Mouse (Mus musculus) heart, embryonic 11.5 days (tissue): ENCODE measurements around the gene Ly6g6d. TPM values are rescaled to one million over a fixed set of nuclear protein-coding genes. Genes with fewer than 3 reads are reported as not detected.

Experiments used
- ATAC-seq: fragments of 200-750 bp; cut with Nextera tagmentation; replicated peaks from 2 replicates; pipeline ENCODE4 v1.8.0; 2017; ENCODE audit warnings: moderate library complexity; ENCODE audit not compliant: insufficient number of reproducible peaks, low FRiP score, low TSS enrichment
- H3K27ac ChIP-seq: fragments of 300-500 bp; sonication (generic); 2 replicates; pipeline ENCODE4 v1.5.1; 2014; ENCODE audit warnings: mild to moderate bottlenecking, low read depth, low read length
- H3K27me3 ChIP-seq: fragments of 300-500 bp; sonication (generic); 2 replicates; pipeline ENCODE4 v1.6.1; 2014; ENCODE audit warnings: mild to moderate bottlenecking, low read length, mixed read lengths; ENCODE audit not compliant: control insufficient read depth, insufficient read depth
- H3K36me3 ChIP-seq: fragments of 300-500 bp; sonication (generic); 2 replicates; pipeline ENCODE4 v1.6.1; 2014; ENCODE audit warnings: mild to moderate bottlenecking, low read length, moderate library complexity, mixed read lengths; ENCODE audit not compliant: control insufficient read depth, insufficient read depth
- H3K4me1 ChIP-seq: fragments of 300-500 bp; sonication (generic); 2 replicates; pipeline ENCODE4 v1.6.1; 2014; ENCODE audit warnings: low read length; ENCODE audit not compliant: control insufficient read depth, insufficient read depth
- H3K4me2 ChIP-seq: fragments of 300-500 bp; sonication (generic); 2 replicates; pipeline ENCODE4 v1.6.1; 2014; ENCODE audit warnings: mild to moderate bottlenecking, moderate library complexity
- H3K4me3 ChIP-seq: fragments of 300-500 bp; sonication (generic); 2 replicates; pipeline ENCODE4 v1.5.1; 2014; ENCODE audit warnings: low read depth, low read length
- H3K9ac ChIP-seq: fragments of 300-500 bp; sonication (generic); 2 replicates; pipeline ENCODE4 v1.6.1; 2014; ENCODE audit warnings: mild to moderate bottlenecking, low read depth, low read length, moderate library complexity
- H3K9me3 ChIP-seq: fragments of 300-500 bp; sonication (generic); replicated peaks from 2 replicates; pipeline ENCODE4 v1.6.1; 2016; ENCODE audit warnings: low read length; ENCODE audit not compliant: control insufficient read depth
- WGBS: fragments of 180-500 bp; shearing (Covaris S2); extraction: QIAGEN DNeasy Blood & Tissue Kit; methylation state at CpG from one replicate; pipeline ENCODE4 v1.1.7; 2014; ENCODE audit not compliant: insufficient replicate concordance; 5-methylcytosine and 5-hydroxymethylcytosine counted together
- polyA plus RNA-seq: library from polyadenylated mRNA; unstranded; fragments of >200 nt; fragmentation: Nextera tagmentation; extraction: Ambion mirVana; gene quantifications from 2 replicates; pipeline ENCODE4 v1.2.1, GENCODE M21; 2014

Ly6g6d gene
- polyA plus RNA-seq, 1 experiment from 2014 or later: 2.0 TPM

DNA sequence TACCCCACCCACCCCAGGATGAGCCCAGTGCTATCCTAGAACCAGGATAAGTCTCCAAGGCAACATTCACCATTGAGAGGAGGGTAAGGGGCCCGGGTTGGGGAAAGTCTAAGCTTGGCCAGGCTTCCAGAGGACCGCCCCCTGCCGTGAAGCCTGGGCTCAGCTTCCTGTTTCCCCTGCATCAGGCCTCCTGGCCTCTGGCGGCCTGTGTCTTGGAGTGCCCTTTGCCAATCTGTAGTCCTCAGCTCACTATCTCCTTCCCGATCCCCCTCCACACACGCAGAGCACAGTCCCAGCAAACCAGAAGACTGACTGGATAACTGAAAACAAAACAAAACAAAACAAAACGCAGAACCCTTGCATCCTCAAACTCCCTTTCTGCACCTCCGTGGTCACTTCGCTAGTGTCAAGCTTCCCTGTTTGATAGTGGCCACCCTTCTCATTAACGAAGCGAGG is 28.3 kb downstream of the Ly6g6d start, which contains the start of gene Clic1:
TSS of gene Clic1 (plus strand) at position 406 of the 456 bp plus-strand sequence.
- peak; percentile 12; the same call in 1 of the 2 replicates for ATAC-seq
- Histone ChIP-seq H3K27me3 (no peaks in the 10 kb centered on the region), H3K9ac (peak within 1 kb of the TSS; percentile 95), H3K9me3 (no peaks in the 10 kb centered on the region), H3K27ac (peak within 1 kb of the TSS; percentile 99), H3K4me3 (peak within 1 kb of the TSS; percentile 92), H3K4me2 (peak within 1 kb of the TSS; percentile 85), H3K4me1 (peaks cover 41% of the 10 kb centered on the region), H3K36me3 (peaks cover 18% of the 10 kb centered on the region)
- 1% methylated on average over 11 of the region's 11 CpGs for WGBS

DNA sequence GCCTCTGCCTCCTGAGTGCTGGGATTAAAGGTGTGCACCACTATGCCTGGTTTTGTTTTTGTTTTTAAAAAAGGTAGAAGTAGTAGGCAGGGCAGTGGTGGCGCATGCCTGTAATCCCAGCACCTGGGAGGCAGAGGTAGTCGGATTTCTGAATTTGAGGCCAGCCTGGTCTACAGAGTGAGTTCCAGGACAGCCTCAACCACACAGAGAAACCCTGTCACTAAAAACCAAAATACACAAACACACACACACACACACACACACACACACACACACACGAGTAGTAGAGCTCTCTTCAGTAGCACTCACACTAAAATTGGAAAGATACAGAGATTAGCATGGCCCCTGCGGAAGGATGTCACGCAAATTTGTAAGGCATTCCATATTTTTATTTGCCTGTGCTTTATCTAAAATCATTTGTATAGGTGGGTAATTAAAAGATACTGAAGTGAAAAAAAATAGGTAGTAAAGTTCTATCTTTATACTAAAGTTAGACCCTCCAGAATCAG is 28.9 kb downstream of the Ly6g6d start:
- Histone ChIP-seq H3K27me3 (no peaks in the 10 kb centered on the region), H3K36me3 (peaks cover 13% of the 10 kb centered on the region), H3K4me1 (peaks cover 46% of the 10 kb centered on the region), H3K9ac (no peak overlapping the region; the same call in 1 of the 2 replicates), H3K27ac (peak overlapping the region; percentile 99), H3K9me3 (no peaks in the 10 kb centered on the region), H3K4me3 (peak overlapping the region; percentile 92; the same call in 1 of the 2 replicates), H3K4me2 (peak overlapping the region; percentile 85)
- WGBS: 67% methylated on average over 5 of the region's 5 CpGs
- ATAC-seq: no peak

DNA sequence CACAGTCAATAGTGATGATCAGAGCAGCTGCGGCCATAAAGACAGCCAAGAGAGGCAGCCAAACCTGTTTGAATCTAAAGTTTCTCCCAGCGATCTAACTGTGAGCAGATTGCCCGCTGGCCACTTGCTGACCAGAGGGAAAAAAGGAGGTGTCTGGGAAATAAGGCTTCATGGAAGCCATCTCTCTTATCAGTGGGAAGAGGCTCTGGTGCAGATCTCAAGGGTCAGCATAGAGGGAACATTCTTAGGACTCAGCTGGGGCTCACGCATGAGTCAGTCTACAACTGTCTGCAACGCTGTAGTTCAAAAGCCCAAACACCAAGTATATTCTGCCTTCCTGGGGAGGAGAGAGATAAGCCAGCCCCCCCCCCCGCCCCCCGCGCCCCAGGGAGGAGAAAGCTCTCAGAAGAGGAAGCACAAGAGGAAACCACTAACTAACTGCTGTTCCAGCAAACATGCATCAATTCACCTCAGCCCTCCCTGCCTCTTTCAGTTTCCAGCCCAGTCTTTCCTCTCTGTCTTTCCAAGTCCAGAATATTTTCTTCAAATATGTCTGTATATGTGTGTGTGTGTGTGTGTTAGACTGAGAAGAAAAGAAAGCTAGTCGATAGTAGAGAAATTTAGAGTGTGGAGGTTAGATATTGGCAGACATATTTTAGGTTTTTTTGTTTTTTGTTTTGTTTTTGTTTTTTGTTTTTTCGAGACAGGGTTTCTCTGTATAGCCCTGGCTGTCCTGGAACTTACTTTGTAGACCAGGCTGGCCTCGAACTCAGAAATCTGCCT is 29.5 kb downstream of the Ly6g6d start:
- H3K4me1 ChIP-seq: peaks cover 47% of the 10 kb centered on the region
- peak overlapping the region; percentile 52 for H3K4me2 ChIP-seq
- 28% methylated on average over 8 of the region's 11 CpGs for WGBS

DNA sequence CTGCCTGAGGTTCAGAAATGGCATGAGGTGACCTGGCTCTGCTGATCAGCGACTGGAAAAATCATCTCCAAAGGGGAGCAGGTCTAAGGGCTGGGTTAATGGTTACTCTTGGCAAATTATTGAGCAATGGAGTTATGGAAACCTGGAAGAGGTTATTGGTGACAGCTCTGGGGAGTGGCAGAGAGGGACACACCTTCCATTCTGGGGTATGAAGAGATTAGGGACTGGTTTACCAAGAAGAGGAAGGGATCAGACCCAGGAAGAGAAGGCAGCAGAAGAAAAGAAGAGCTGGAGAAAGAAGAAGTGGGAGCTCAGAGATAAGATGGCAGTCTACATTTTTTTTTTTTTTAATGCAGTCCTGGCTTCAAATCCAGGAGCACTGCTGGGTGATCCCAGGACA is 30.2 kb downstream of the Ly6g6d start:
- Histone ChIP-seq H3K4me3 (no peak overlapping the region), H3K27ac (peak overlapping the region; percentile 99), H3K27me3 (no peaks in the 10 kb centered on the region), H3K9ac (peak overlapping the region; percentile 53; the same call in 1 of the 2 replicates), H3K9me3 (no peaks in the 10 kb centered on the region), H3K36me3 (peaks cover 2% of the 10 kb centered on the region), H3K4me2 (peak overlapping the region; percentile 52), H3K4me1 (peaks cover 47% of the 10 kb centered on the region)
- 53% methylated on average over 1 of the region's 1 CpGs for WGBS
- ATAC-seq: no peak

More for the DNA sequence above, 29.5 kb downstream of the Ly6g6d start:
- peak overlapping the region; percentile 53; the same call in 1 of the 2 replicates for H3K9ac ChIP-seq
- peak overlapping the region; percentile 99 for H3K27ac ChIP-seq
- H3K27me3 ChIP-seq: no peaks in the 10 kb centered on the region
- ATAC-seq: no peak
- peaks cover 9% of the 10 kb centered on the region for H3K36me3 ChIP-seq
- H3K9me3 ChIP-seq: no peaks in the 10 kb centered on the region
- H3K4me3 ChIP-seq: no peak overlapping the region

DNA sequence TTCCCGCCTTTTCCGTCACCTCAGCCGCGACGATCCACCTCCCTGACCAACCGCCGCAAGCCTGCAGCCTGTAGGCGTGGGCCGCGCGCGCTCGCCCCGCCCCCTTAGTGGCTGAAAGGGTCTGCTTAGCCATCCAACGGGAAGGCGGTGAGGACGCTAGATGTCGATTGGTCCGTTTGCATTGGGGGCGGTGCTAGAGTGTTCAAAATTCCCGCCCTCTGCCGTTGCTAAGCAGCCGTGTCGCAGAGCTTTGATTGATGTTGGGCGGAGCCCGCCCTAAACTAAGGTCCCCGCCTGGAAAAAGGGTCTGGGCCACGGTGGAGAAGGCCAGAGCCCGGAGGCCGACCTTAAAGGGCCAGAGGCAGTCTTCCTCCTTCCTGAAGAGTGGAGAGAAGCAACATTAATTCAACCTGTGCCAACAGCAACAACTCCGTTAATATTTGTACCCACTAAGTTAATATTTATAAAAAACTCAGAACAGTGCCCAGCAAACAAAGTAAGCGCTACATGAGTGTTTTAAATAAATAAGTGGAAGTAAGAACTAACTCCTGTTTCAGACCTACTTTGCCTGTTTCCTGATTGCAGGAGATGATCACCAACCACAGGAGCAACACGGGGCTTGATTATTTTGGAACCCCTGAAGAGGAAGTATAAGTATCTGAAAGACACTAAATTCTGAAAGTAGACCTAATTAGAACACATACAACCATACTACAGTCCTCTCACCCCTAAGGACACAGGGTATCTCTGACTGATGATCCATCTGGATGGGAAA is 31.0 kb downstream of the Ly6g6d start, which contains the start of gene Msh5:
TSS of gene Msh5 (minus strand) at position 65 of the 775 bp plus-strand sequence.
- Histone ChIP-seq H3K4me3 (peak within 1 kb of the TSS; percentile 53), H3K27me3 (no peaks in the 10 kb centered on the region), H3K9ac (peak within 1 kb of the TSS; percentile 87), H3K9me3 (no peaks in the 10 kb centered on the region), H3K36me3 (no peaks in the 10 kb centered on the region), H3K27ac (peak within 1 kb of the TSS; percentile 99), H3K4me1 (peaks cover 39% of the 10 kb centered on the region), H3K4me2 (peak within 1 kb of the TSS; percentile 89)
- WGBS: 3% methylated on average over 32 of the region's 33 CpGs
- ATAC-seq: peak; percentile 96

DNA sequence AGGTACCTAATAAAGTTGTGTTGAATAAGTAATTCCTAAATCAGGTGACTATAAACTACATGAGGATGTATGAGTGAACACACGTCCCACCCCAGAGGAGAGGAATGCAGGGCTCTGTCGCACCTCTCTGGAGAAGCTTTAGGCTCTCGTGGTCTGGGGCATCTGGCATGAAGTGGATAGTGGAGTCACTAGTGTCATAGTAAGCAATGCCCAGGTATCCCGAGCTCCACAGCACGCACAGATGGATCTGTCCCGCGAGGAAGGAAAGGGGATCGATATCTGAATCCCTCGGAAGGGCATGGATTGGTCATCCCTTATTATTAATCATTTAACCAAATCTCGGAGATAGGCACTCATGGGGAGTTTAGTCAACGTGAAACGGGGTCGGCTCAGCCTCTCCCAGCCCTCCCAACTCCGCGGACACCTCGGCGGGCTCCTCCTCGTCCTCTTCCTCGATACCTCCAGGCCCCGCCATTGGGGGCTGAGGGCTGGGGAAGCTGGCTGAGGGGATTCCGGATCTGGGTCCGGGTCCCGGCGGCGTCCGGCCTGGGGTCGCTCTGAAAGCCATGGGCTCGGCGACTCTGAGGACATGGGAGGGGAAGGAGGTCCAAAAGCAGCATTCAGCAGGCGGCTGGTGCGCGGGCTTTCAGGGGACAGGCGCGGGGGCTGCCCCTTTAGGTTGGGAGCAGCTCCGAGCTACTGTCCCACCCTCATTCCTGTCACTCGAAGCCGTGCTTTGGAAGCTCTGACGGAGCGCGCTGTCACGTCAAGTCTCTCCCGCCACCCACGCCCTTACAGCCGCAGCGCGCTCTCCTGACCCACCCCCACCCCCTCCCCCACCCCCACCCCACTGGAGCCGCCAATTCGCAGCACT is 31.8 kb downstream of the Ly6g6d start:
- ATAC-seq: no peak
- H3K27ac ChIP-seq: peak overlapping the region; percentile 90
- H3K9me3 ChIP-seq: no peaks in the 10 kb centered on the region
- peak overlapping the region; percentile 53 for H3K4me3 ChIP-seq
- 4% methylated on average over 47 of the region's 48 CpGs for WGBS
- H3K27me3 ChIP-seq: no peaks in the 10 kb centered on the region
- H3K36me3 ChIP-seq: no peaks in the 10 kb centered on the region
- H3K9ac ChIP-seq: peak overlapping the region; percentile 87
- H3K4me1 ChIP-seq: peaks cover 39% of the 10 kb centered on the region
- peak overlapping the region; percentile 89 for H3K4me2 ChIP-seq

DNA sequence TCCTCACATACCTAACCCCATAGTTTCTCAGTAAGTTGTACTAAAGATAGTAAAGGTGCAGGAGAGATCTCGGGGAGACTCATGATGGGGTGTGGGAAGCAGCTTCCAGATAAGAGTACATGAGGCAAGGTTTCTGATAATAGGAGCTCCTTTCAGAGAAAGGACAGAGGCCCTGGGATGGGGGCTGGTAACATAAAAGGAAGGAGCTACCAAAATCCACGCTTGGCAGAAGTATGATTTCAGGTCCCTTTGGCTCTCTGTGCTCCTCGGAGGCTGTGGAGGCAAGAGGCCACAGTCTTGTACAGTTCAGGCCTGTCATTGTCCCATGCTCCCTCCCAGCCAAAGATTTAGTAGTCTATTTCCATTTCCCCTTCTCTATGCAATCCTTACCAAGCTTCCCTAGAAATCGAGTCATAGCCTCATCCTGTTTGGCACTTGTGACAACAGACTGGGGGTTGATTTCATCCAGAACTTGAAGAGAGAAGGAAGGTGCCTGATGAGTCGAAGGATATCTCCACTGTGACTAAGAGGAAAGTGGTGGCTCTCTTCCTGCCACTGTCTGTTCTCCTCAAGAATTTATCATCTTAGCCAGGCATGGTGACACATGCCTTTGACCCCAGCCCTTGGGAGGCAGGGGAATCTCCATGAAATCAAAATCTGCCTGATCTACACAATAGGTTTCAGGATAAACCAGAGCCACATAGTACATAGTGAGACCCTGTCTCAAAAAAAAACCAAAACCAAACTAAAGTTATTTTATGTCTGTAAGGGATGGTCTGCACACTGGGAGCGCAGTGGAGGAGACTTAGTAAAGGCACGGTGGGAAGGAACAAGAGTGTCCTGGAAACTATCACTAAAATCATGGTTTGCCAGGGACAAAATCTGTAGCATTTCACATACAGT is 32.7 kb downstream of the Ly6g6d start:
- WGBS: 47% methylated on average over 7 of the region's 7 CpGs
- H3K9me3 ChIP-seq: no peaks in the 10 kb centered on the region
- peak overlapping the region; percentile 90 for H3K27ac ChIP-seq
- H3K4me3 ChIP-seq: peak overlapping the region; percentile 53
- H3K27me3 ChIP-seq: no peaks in the 10 kb centered on the region
- peak overlapping the region; percentile 89 for H3K4me2 ChIP-seq
- H3K4me1 ChIP-seq: peaks cover 39% of the 10 kb centered on the region
- no peak for ATAC-seq
- no peaks in the 10 kb centered on the region for H3K36me3 ChIP-seq
- H3K9ac ChIP-seq: peak overlapping the region; percentile 87; the same call in 1 of the 2 replicates
